In the genomic region with DNA sequence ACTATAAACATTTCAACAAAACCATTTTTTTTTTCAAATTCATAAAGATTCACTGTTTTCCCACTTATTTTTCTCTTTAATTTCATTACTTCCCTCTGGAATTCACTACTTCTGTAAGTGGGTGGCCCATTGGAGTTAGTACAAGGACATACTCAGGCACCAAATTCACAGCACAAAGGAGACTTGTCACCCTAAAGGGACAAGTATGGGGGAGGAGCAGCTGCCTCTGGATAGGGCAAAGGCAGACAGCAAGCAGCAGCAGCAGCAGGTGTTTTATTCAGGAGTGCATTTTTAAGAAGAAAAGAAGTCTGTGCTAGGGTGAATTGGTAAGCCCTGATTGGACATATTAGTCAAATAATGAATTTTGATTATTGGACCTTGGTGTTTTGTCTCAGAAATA, we compare ENCODE assay signal across 19 mouse cellular contexts.
"Had no signal": no experiment of that assay in that cellular context is flagged by ENCODE, and none has a peak within 500 bp of the region (broad histone marks: within the 10 kb centered on the region; RNA-seq: fewer than 3 reads in every experiment).

No protein-coding gene starts in this region.

- H3K27ac ChIP-seq: kidney, embryonic 15.5 days; left cerebral cortex, adult 2 months; limb, embryonic 12.5 days; limb, embryonic 15.5 days; liver, embryonic 14.5 days; macrophage; neural tube, embryonic 12.5 days; neural tube, embryonic 15.5 days had no signal

- H3K9ac ChIP-seq: kidney, embryonic 15.5 days; limb, embryonic 12.5 days; limb, embryonic 15.5 days; liver, embryonic 14.5 days; liver, postnatal 0 days; lung, embryonic 14.5 days; neural tube, embryonic 12.5 days; neural tube, embryonic 15.5 days had no signal

- H3K9me3 ChIP-seq: kidney, embryonic 15.5 days; limb, embryonic 12.5 days; limb, embryonic 15.5 days; neural tube, embryonic 12.5 days; neural tube, embryonic 15.5 days had no signal

- H3K4me1 ChIP-seq: kidney, embryonic 15.5 days; limb, embryonic 12.5 days; limb, embryonic 15.5 days; neural tube, embryonic 12.5 days; neural tube, embryonic 15.5 days had no signal

- H3K36me3 ChIP-seq: kidney, embryonic 15.5 days; limb, embryonic 12.5 days; limb, embryonic 15.5 days; neural tube, embryonic 12.5 days; neural tube, embryonic 15.5 days had no signal

- H3K27me3 ChIP-seq: kidney, embryonic 15.5 days; limb, embryonic 12.5 days; limb, embryonic 15.5 days; neural tube, embryonic 12.5 days; neural tube, embryonic 15.5 days had no signal

- H3K4me2 ChIP-seq: kidney, embryonic 15.5 days; limb, embryonic 12.5 days; limb, embryonic 15.5 days; liver, embryonic 11.5 days; lung, embryonic 14.5 days; neural tube, embryonic 12.5 days; neural tube, embryonic 15.5 days had no signal

- ATAC-seq: liver, postnatal 0 days; lung, postnatal 0 days had no signal

- H3K4me3 ChIP-seq: kidney, embryonic 15.5 days; left cerebral cortex, adult 2 months; limb, embryonic 12.5 days; limb, embryonic 15.5 days; neural tube, embryonic 12.5 days; neural tube, embryonic 15.5 days had no signal

- DNase-seq: kidney, adult 8-10 months; kidney, postnatal 10 days; kidney, postnatal 36 days; layer of hippocampus, postnatal 36 days; left cerebral cortex, postnatal 4 days; liver, postnatal 0 days; lung, embryonic 14.5 days; thymus, adult 18-20 months; thymus, postnatal 36 days had no signal
